Mouse (Mus musculus) left cerebral cortex, adult 18-20 months (tissue): ENCODE results near the gene Klf7. TPM values are rescaled to one million over a fixed set of nuclear protein-coding genes. Genes with fewer than 3 reads are reported as not detected.

Source experiments
- DNase-seq, 2 experiments: peaks; one replicate each; pipeline ENCODE4 v3.0.0; 2021 to 2022; ENCODE audit warnings: low spot score in 2 of 2, mixed read lengths in 1 of 2
- microRNA-seq, 2 experiments: library from miRNA; unstranded; fragments of <30 nt; microRNA quantifications; one replicate each; pipeline ENCODE4 v1.2.0; 2021
- total RNA-seq, 2 experiments: library from RNA; stranded (reverse); gene quantifications; 2 replicates each; pipeline ENCODE4 v1.2.3; 2021

Klf7 gene
- total RNA-seq, 2 experiments from 2014 or later: 36.9 to 38.5 TPM

- no peak for DNase-seq
Observed at GRCm38 (mm10) chr1:63990416-63990815, 131.7 kb downstream of the Klf7 start.

GRCm38 (mm10) chr1:63980733-63981132 is 141.3 kb downstream of the Klf7 start:
- DNase-seq: no peak

Small RNA genes lying within 50 kb of the gene (microRNA-seq; reads per million reads assigned to microRNA genes)
- 0.21 to 0.50 reads per million in 2 experiments for gene Mir6899
